Mouse (Mus musculus): ENCODE measurements around the gene Lgr4.

- TF ChIP-seq EP300 (IDR thresholded peaks at IDR 0.05; ENCODE audit: low read depth) (no peak), CTCF (IDR thresholded peaks at IDR 0.05; ENCODE audit: low read depth) (no peak)
Observed at GRCm38 (mm10) chr2:109977322-109977721, 59.9 kb downstream of the Lgr4 start.

All from heart, postnatal 0 days (tissue).